Mouse (Mus musculus) liver, embryonic 12.5 days (tissue): ENCODE data around the gene Fam189a2. TPM values are rescaled to one million over a fixed set of nuclear protein-coding genes. Genes with fewer than 3 reads are reported as not detected.

Experiments
- ATAC-seq: fragments of 200-750 bp; cut with Nextera tagmentation; 2 replicates; pipeline ENCODE4 v1.8.0; 2017; ENCODE audit warnings: moderate number of reproducible peaks, mild to moderate bottlenecking, moderate library complexity
- H3K27ac ChIP-seq: fragments of 300-500 bp; sonication (generic); 2 replicates; pipeline ENCODE4 v1.5.1; 2016; ENCODE audit warnings: mild to moderate bottlenecking
- H3K27me3 ChIP-seq: fragments of 300-500 bp; sonication (generic); replicated peaks from 2 replicates; pipeline ENCODE4 v1.6.1; 2016; ENCODE audit warnings: mild to moderate bottlenecking, moderate library complexity
- H3K36me3 ChIP-seq: fragments of 300-500 bp; sonication (generic); 2 replicates; pipeline ENCODE4 v1.6.1; 2016; ENCODE audit warnings: mild to moderate bottlenecking, moderate library complexity
- H3K4me1 ChIP-seq: fragments of 300-500 bp; sonication (generic); 2 replicates; pipeline ENCODE4 v1.6.1; 2016
- H3K4me2 ChIP-seq: fragments of 300-500 bp; sonication (generic); 2 replicates; pipeline ENCODE4 v1.6.1; 2016; ENCODE audit warnings: mild to moderate bottlenecking, moderate library complexity
- H3K4me3 ChIP-seq: fragments of 300-500 bp; sonication (generic); 2 replicates; pipeline ENCODE4 v1.5.1; 2016; ENCODE audit warnings: mild to moderate bottlenecking, moderate library complexity
- H3K9ac ChIP-seq: fragments of 300-500 bp; sonication (generic); 2 replicates; pipeline ENCODE4 v1.6.1; 2016; ENCODE audit warnings: mild to moderate bottlenecking, moderate library complexity
- H3K9me3 ChIP-seq: fragments of 300-500 bp; sonication (generic); replicated peaks from 2 replicates; pipeline ENCODE4 v1.6.1; 2016; ENCODE audit warnings: mild to moderate bottlenecking, moderate library complexity
- WGBS: fragments of 180-500 bp; shearing (Covaris S2); methylation state at CpG from one replicate; pipeline ENCODE4 v1.1.7; 2016; ENCODE audit not compliant: insufficient replicate concordance; 5-methylcytosine and 5-hydroxymethylcytosine counted together
- polyA plus RNA-seq: library from polyadenylated mRNA; unstranded; fragments of >200 nt; fragmentation: Nextera tagmentation; extraction: Ambion mirVana; gene quantifications from 2 replicates; pipeline ENCODE4 v1.2.1, GENCODE M21; 2016

Gene Fam189a2
- polyA plus RNA-seq, 1 experiment from 2014 or later: 0.11 TPM

DNA sequence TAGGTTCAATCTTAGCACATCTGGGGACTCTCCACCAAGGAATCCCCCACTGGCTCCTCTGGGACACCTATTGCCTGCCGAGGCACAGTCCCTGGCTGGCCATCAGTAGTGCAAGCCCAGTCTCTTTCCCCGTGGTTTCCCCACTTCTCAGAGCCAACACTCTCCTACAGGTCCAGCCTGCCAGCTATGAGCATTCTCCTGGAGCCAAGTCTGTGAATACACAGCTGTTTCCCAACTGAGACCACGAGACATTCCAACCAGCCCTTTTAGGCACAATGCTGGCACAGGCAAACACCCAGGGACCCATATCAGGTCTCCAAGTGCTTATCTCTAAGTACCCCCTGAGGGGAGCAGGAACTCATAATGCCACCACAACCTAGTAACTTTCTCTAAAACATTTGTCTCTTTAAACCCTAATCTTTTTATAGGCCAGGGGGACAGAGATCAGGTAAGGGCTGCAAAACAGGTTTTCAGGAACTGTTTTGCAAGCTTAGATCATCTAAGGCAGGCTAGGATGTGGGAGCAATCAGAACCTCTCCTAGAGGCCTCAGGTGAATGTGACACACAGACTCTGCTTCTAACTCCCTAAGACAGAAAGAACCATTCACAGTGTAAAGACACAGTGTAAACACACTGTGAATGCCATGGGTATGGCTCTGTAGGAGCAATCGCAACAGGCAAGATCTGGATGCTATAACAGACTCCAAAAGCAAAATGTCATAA is 23.0 kb downstream of the Fam189a2 start:
- H3K9ac ChIP-seq: no peak overlapping the region
- H3K9me3 ChIP-seq: no peaks in the 10 kb centered on the region
- H3K27me3 ChIP-seq: no peaks in the 10 kb centered on the region
- H3K4me3 ChIP-seq: no peak overlapping the region
- no peaks in the 10 kb centered on the region for H3K4me1 ChIP-seq
- WGBS: 53% methylated on average over 4 of the region's 4 CpGs
- ATAC-seq: no peak
- H3K27ac ChIP-seq: no peak overlapping the region
- H3K4me2 ChIP-seq: no peak overlapping the region
- H3K36me3 ChIP-seq: no peaks in the 10 kb centered on the region

- no peak overlapping the region for H3K9ac ChIP-seq
- ATAC-seq: no peak
- no peak overlapping the region for H3K27ac ChIP-seq
- H3K4me1 ChIP-seq: no peaks in the 10 kb centered on the region
- H3K36me3 ChIP-seq: no peaks in the 10 kb centered on the region
- no peak overlapping the region for H3K4me3 ChIP-seq
- WGBS: 75% methylated on average over 10 of the region's 10 CpGs
- H3K9me3 ChIP-seq: no peaks in the 10 kb centered on the region
- no peaks in the 10 kb centered on the region for H3K27me3 ChIP-seq
- H3K4me2 ChIP-seq: no peak overlapping the region
Observed at GRCm38 (mm10) chr19:24007002-24007637, 23.7 kb downstream of the Fam189a2 start.

DNA sequence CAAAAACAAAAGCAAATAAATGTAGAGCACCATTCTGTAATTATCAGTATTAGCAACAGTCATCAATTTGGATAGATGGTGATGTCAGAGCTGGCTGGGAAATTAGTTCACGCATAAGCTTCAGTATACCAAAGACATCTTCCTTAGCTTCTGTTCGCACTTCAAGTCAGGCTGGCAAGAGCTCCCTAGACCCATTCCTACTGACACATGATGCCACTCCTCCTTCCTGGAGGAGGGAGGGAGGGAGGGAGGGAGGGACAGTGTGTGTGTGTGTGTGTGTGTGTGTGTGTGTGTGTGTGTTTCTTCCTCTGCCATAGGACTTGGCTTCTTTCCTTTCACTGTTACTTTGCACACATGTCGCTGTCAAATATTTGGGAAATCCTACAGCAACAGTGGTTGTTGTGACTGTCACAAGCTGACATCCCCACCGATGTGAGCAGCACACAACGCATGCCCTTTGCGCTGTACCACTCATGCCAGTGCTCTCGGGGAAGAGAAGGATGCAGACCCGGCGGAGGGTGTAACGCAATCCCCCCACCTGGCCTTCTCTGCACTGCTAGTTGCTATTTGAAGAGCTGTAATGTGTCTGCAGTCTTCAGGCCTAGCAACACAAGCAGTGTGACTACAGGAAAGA is 34.9 kb downstream of the Fam189a2 start:
- no peak overlapping the region for H3K9ac ChIP-seq
- 77% methylated on average over 10 of the region's 10 CpGs for WGBS
- H3K27ac ChIP-seq: no peak overlapping the region
- no peaks in the 10 kb centered on the region for H3K4me1 ChIP-seq
- ATAC-seq: no peak
- H3K27me3 ChIP-seq: no peaks in the 10 kb centered on the region
- no peak overlapping the region for H3K4me2 ChIP-seq
- H3K9me3 ChIP-seq: no peaks in the 10 kb centered on the region
- no peaks in the 10 kb centered on the region for H3K36me3 ChIP-seq
- H3K4me3 ChIP-seq: no peak overlapping the region

DNA sequence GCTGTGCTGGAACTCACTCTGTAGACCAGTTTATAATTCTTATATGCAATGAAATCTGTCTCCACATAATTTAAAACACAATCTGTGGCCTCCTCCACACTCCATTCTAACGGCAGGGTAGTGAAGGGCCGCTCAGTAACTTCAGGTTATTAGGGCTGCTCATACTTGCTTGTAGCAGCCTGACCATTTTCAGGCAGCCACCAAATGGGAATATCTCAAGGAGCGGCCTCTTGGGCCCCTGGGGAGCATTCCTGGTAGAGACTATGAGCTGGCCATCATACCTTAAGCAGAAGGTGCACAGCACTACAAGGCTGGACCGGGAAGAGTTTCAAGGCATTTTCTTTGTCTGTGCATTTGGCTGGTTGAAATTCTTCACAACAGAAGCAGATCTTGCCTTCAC is 42.7 kb downstream of the Fam189a2 start:
- no peak for ATAC-seq
- no peak overlapping the region for H3K4me3 ChIP-seq

DNA sequence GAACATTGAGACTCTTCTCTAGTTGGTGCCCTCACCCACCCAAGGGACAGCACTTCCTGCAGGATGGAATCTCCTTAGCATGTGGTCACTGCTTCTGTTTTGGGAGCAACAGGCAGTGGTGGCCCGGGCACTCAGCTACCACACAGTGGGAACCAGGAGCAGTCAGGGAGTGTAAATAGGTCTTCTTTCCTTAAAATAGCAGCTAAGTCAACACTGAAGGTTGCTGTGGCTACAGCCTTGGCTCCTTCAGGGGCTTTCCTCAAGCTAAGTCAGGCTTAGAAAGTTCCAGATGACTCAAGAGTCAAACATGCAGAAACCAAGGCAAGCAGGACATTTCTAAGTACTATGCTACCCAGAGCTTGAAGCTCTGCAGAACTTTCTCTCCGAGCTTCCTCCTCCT is 43.5 kb downstream of the Fam189a2 start:
- Histone ChIP-seq H3K36me3 (no peaks in the 10 kb centered on the region), H3K27me3 (no peaks in the 10 kb centered on the region), H3K9me3 (no peaks in the 10 kb centered on the region), H3K4me2 (no peak overlapping the region), H3K4me1 (no peaks in the 10 kb centered on the region), H3K4me3 (no peak overlapping the region), H3K27ac (no peak overlapping the region), H3K9ac (no peak overlapping the region)
- WGBS: 22% methylated on average over 2 of the region's 2 CpGs
- no peak for ATAC-seq

More for the DNA sequence above, 42.7 kb downstream of the Fam189a2 start:
- Histone ChIP-seq H3K27me3 (no peaks in the 10 kb centered on the region), H3K9ac (no peak overlapping the region), H3K4me2 (no peak overlapping the region), H3K27ac (no peak overlapping the region), H3K9me3 (no peaks in the 10 kb centered on the region), H3K36me3 (no peaks in the 10 kb centered on the region), H3K4me1 (no peaks in the 10 kb centered on the region)
- WGBS: 71% methylated on average over 4 of the region's 4 CpGs

DNA sequence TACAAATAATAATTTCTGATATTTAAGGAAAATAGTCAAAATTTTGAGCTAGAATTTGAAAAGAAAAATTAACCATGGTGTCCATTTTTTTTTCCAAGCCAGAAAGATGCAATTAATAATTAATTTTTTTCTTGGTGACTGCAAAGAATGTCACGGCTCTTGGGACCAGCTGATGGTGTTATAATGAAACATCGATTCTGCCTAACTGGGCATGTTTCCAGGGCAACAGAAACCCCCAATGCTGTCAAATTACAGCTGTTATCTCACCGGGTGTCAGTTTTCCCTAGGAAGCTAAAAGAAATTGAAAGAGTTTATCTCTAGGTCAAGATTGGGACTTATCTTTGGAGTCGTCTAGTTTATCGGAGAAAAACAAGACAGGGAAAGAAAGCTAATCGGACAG is 46.6 kb downstream of the Fam189a2 start:
- no peaks in the 10 kb centered on the region for H3K36me3 ChIP-seq
- no peak overlapping the region for H3K4me2 ChIP-seq
- no peaks in the 10 kb centered on the region for H3K27me3 ChIP-seq
- no peak overlapping the region for H3K27ac ChIP-seq
- ATAC-seq: no peak
- H3K4me1 ChIP-seq: no peaks in the 10 kb centered on the region
- no peaks in the 10 kb centered on the region for H3K9me3 ChIP-seq
- H3K9ac ChIP-seq: no peak overlapping the region
- WGBS: 49% methylated on average over 6 of the region's 6 CpGs
- no peak overlapping the region for H3K4me3 ChIP-seq

- Histone ChIP-seq H3K4me1 (no peaks in the 10 kb centered on the region), H3K36me3 (no peaks in the 10 kb centered on the region), H3K4me3 (no peak overlapping the region), H3K27me3 (no peaks in the 10 kb centered on the region), H3K9me3 (no peaks in the 10 kb centered on the region), H3K4me2 (no peak overlapping the region), H3K27ac (no peak overlapping the region), H3K9ac (no peak overlapping the region)
- 55% methylated on average over 3 of the region's 3 CpGs for WGBS
- ATAC-seq: no peak
Observed at GRCm38 (mm10) chr19:23980598-23980997, 50.2 kb downstream of the Fam189a2 start.

- no peaks in the 10 kb centered on the region for H3K4me1 ChIP-seq
- H3K36me3 ChIP-seq: no peaks in the 10 kb centered on the region
- no peak overlapping the region for H3K27ac ChIP-seq
- no peaks in the 10 kb centered on the region for H3K9me3 ChIP-seq
- ATAC-seq: no peak
- H3K9ac ChIP-seq: no peak overlapping the region
- H3K4me2 ChIP-seq: no peak overlapping the region
- no peaks in the 10 kb centered on the region for H3K27me3 ChIP-seq
- WGBS: 61% methylated on average over 6 of the region's 6 CpGs
- no peak overlapping the region for H3K4me3 ChIP-seq
Observed at GRCm38 (mm10) chr19:23977901-23978443, 52.8 kb downstream of the Fam189a2 start.

DNA sequence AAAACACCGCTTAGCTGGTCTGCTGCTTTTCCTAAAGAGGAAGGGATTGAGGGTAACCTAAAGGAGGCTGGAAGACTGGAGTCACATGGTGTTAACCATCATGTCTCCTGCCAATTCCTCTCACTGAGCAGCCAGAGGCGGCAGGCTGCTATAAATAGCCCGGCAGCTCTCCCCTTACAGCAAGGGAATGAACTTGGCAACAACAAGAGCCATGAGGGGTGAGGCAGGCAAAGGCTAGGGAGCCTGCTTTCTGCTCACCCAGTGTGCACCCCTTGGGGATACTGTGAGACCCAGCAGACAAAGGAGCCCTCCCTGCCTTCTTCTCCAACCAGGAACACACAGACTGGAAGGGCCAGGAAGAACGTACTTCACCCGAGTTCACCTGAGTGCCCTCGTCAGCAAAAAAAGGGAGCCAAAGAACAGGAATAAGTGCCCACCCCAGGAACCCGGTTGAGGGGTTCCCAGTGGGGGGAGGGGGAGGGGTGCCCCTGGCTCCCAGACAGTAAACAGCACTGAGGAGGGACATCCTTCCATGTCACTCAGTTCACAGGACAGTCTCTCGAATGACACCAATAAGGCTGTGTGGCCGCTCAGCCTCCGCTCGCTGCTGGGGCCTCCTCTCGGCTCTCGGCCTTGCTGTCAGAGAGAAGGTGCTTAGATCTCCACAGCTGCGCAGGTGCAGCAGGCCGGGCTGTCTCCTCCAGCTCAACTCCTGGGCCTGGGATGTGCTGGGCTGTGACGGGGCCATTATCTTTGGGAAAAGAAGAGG is 57.8 kb downstream of the Fam189a2 start:
- WGBS: 62% methylated on average over 16 of the region's 16 CpGs
- Histone ChIP-seq H3K9me3 (no peaks in the 10 kb centered on the region), H3K27ac (no peak overlapping the region), H3K9ac (no peak overlapping the region), H3K4me1 (no peaks in the 10 kb centered on the region), H3K27me3 (no peaks in the 10 kb centered on the region), H3K4me3 (no peak overlapping the region), H3K36me3 (no peaks in the 10 kb centered on the region), H3K4me2 (no peak overlapping the region)
- ATAC-seq: no peak

- no peak overlapping the region for H3K27ac ChIP-seq
- no peak overlapping the region for H3K9ac ChIP-seq
- H3K36me3 ChIP-seq: no peaks in the 10 kb centered on the region
- 82% methylated on average over 7 of the region's 7 CpGs for WGBS
- H3K27me3 ChIP-seq: no peaks in the 10 kb centered on the region
- ATAC-seq: no peak
- H3K9me3 ChIP-seq: no peaks in the 10 kb centered on the region
- H3K4me1 ChIP-seq: no peaks in the 10 kb centered on the region
- no peak overlapping the region for H3K4me2 ChIP-seq
- H3K4me3 ChIP-seq: no peak overlapping the region
Observed at GRCm38 (mm10) chr19:23971391-23971790, 59.4 kb downstream of the Fam189a2 start.

- no peak overlapping the region for H3K27ac ChIP-seq
- H3K4me3 ChIP-seq: no peak overlapping the region
- no peaks in the 10 kb centered on the region for H3K27me3 ChIP-seq
- no peaks in the 10 kb centered on the region for H3K36me3 ChIP-seq
- no peak for ATAC-seq
- no peak overlapping the region for H3K4me2 ChIP-seq
- H3K9me3 ChIP-seq: no peaks in the 10 kb centered on the region
- WGBS: 78% methylated on average over 3 of the region's 3 CpGs
- H3K9ac ChIP-seq: no peak overlapping the region
- no peaks in the 10 kb centered on the region for H3K4me1 ChIP-seq
Observed at GRCm38 (mm10) chr19:23970374-23970773, 60.4 kb downstream of the Fam189a2 start.

- no peak overlapping the region for H3K4me3 ChIP-seq
- no peaks in the 10 kb centered on the region for H3K27me3 ChIP-seq
- no peaks in the 10 kb centered on the region for H3K4me1 ChIP-seq
- no peaks in the 10 kb centered on the region for H3K9me3 ChIP-seq
- 56% methylated on average over 2 of the region's 2 CpGs for WGBS
- H3K9ac ChIP-seq: no peak overlapping the region
- no peak overlapping the region for H3K27ac ChIP-seq
- no peak for ATAC-seq
- H3K4me2 ChIP-seq: no peak overlapping the region
- no peaks in the 10 kb centered on the region for H3K36me3 ChIP-seq
Observed at GRCm38 (mm10) chr19:23968862-23969225, 62.0 kb downstream of the Fam189a2 start.
